Mouse (Mus musculus): ENCODE data around the gene Cd3g. TPM values are rescaled to one million over a fixed set of nuclear protein-coding genes. Genes with fewer than 3 reads are reported as not detected.

The Cd3g gene
- total and polyA plus RNA-seq, 2 experiments from 2014 or later = not detected

- WGBS = 60% methylated on average over 6 of the region's 6 CpGs
- Histone ChIP-seq H3K4me3 (ENCODE audit: low read depth, low read length) (no peak overlapping the region), H3K27me3 (ENCODE audit: insufficient read depth, low read length) (no peaks in the 10 kb centered on the region), H3K36me3 (ENCODE audit: insufficient read depth) (no peaks in the 10 kb centered on the region), H3K4me1 (ENCODE audit: insufficient read depth) (no peaks in the 10 kb centered on the region), H3K9ac (no peak overlapping the region), H3K4me2 (ENCODE audit: low read depth) (no peak overlapping the region), H3K27ac (ENCODE audit: low read depth, low read length) (no peak overlapping the region), H3K9me3 (ENCODE audit: low read length) (no peaks in the 10 kb centered on the region)
- no peak for DNase-seq
- no peak for TF ChIP-seq CTCF (IDR thresholded peaks at IDR 0.05; ENCODE audit: low read depth)
- no peak for ATAC-seq
Observed at GRCm38 (mm10) chr9:45011291-45011690, 31.1 kb upstream of the Cd3g start.

GRCm38 (mm10) chr9:45010461-45010860, 30.2 kb upstream of the Cd3g start:
- ATAC-seq = no peak
- TF ChIP-seq CTCF (IDR thresholded peaks at IDR 0.05; ENCODE audit: low read depth) = no peak
- H3K9ac ChIP-seq = no peak overlapping the region
- no peak overlapping the region for H3K27ac ChIP-seq (ENCODE audit: low read depth, low read length)
- no peaks in the 10 kb centered on the region for H3K4me1 ChIP-seq (ENCODE audit: insufficient read depth)
- H3K4me2 ChIP-seq (ENCODE audit: low read depth) = no peak overlapping the region
- H3K27me3 ChIP-seq (ENCODE audit: insufficient read depth, low read length) = no peaks in the 10 kb centered on the region
- H3K36me3 ChIP-seq (ENCODE audit: insufficient read depth) = no peaks in the 10 kb centered on the region
- no peak overlapping the region for H3K4me3 ChIP-seq (ENCODE audit: low read depth, low read length)
- H3K9me3 ChIP-seq (ENCODE audit: low read length) = no peaks in the 10 kb centered on the region
- DNase-seq = no peak
- WGBS = 83% methylated on average over 4 of the region's 4 CpGs

DNA sequence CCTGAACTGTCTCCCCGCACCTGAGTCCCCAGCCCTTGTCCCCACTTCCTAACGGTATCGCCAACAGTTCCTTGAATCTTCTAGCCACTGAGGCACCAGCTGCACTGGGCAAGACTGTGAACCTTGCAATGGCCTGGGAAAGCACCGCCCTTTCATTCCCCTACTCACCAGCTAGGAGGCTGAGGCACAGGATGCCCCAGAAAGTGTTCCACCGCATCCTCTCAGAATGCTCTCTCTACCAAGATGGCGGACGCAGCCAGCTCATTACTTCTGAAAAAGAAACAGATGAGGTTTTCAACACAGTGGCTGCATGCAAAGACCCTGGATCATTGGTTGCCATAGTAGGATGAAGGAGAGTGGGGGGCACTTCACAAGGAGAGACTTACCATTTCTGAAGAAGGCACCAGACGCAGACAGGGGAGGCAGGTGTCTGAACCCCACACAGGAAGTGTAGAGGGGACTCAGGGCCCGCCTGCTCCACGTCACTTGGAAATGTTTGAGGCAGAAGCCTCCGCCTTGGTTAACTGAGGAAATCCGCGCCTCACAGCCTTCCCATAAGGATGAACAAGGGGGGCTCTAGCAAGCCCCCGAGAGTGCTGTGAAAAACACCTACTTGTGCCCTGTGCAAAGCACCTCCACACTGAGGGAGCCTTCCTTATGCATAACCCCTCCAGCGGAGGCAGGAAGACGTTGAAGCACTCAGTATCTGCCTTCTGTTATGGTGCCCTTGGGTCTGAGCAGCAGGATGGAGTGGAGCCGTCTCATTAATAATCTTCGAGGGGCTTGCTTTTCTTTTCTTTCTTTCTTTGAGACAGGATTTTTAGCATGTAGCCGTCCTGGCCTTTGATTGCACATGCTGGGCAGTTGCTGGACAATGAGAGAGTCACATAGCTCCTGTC, 29.2 kb upstream of the Cd3g start, which contains the start of gene Cd3e:
Cd3e (minus strand) TSS at position 448 of the 899 bp plus-strand sequence.
- DNase-seq = no peak
- 77% methylated on average over 19 of the region's 19 CpGs for WGBS
- TF ChIP-seq CTCF (IDR thresholded peaks at IDR 0.05; ENCODE audit: low read depth) = no peak
- ATAC-seq = no peak
- Histone ChIP-seq H3K27ac (ENCODE audit: low read depth, low read length) (no peak within 1 kb of the TSS), H3K4me1 (ENCODE audit: insufficient read depth) (no peaks in the 10 kb centered on the region), H3K4me3 (ENCODE audit: low read depth, low read length) (no peak within 1 kb of the TSS), H3K4me2 (ENCODE audit: low read depth) (no peak within 1 kb of the TSS), H3K36me3 (ENCODE audit: insufficient read depth) (no peaks in the 10 kb centered on the region), H3K27me3 (ENCODE audit: insufficient read depth, low read length) (no peaks in the 10 kb centered on the region), H3K9me3 (ENCODE audit: low read length) (no peaks in the 10 kb centered on the region), H3K9ac (no peak within 1 kb of the TSS)

- Histone ChIP-seq H3K27me3 (ENCODE audit: insufficient read depth, low read length) (no peaks in the 10 kb centered on the region), H3K4me3 (ENCODE audit: low read depth, low read length) (no peak overlapping the region), H3K9ac (no peak overlapping the region), H3K4me2 (ENCODE audit: low read depth) (no peak overlapping the region), H3K9me3 (ENCODE audit: low read length) (no peaks in the 10 kb centered on the region), H3K27ac (ENCODE audit: low read depth, low read length) (no peak overlapping the region), H3K36me3 (ENCODE audit: insufficient read depth) (no peaks in the 10 kb centered on the region), H3K4me1 (ENCODE audit: insufficient read depth) (no peaks in the 10 kb centered on the region)
- no peak for TF ChIP-seq CTCF (IDR thresholded peaks at IDR 0.05; ENCODE audit: low read depth)
- WGBS = 64% methylated on average over 4 of the region's 4 CpGs
- DNase-seq (no peak), ATAC-seq (no peak)
Observed at GRCm38 (mm10) chr9:45008342-45008741, 28.1 kb upstream of the Cd3g start.

GRCm38 (mm10) chr9:45007404-45007803, 27.2 kb upstream of the Cd3g start:
- Histone ChIP-seq H3K9me3 (ENCODE audit: low read length) (no peaks in the 10 kb centered on the region), H3K27ac (ENCODE audit: low read depth, low read length) (no peak overlapping the region), H3K36me3 (ENCODE audit: insufficient read depth) (no peaks in the 10 kb centered on the region), H3K4me1 (ENCODE audit: insufficient read depth) (no peaks in the 10 kb centered on the region), H3K4me2 (ENCODE audit: low read depth) (no peak overlapping the region), H3K27me3 (ENCODE audit: insufficient read depth, low read length) (no peaks in the 10 kb centered on the region), H3K9ac (no peak overlapping the region), H3K4me3 (ENCODE audit: low read depth, low read length) (no peak overlapping the region)
- TF ChIP-seq CTCF (IDR thresholded peaks at IDR 0.05; ENCODE audit: low read depth) = no peak
- ATAC-seq (no peak), DNase-seq (no peak)
- 78% methylated on average over 12 of the region's 12 CpGs for WGBS

GRCm38 (mm10) chr9:45000249-45000648, 20.0 kb upstream of the Cd3g start:
- DNase-seq (no peak), ATAC-seq (no peak)
- H3K4me1 ChIP-seq (ENCODE audit: insufficient read depth) = no peaks in the 10 kb centered on the region
- H3K4me3 ChIP-seq (ENCODE audit: low read depth, low read length) = no peak overlapping the region
- H3K9ac ChIP-seq = no peak overlapping the region
- no peak for TF ChIP-seq CTCF (IDR thresholded peaks at IDR 0.05; ENCODE audit: low read depth)
- H3K9me3 ChIP-seq (ENCODE audit: low read length) = no peaks in the 10 kb centered on the region
- WGBS = 76% methylated on average over 3 of the region's 3 CpGs
- no peak overlapping the region for H3K27ac ChIP-seq (ENCODE audit: low read depth, low read length)
- no peaks in the 10 kb centered on the region for H3K27me3 ChIP-seq (ENCODE audit: insufficient read depth, low read length)
- H3K4me2 ChIP-seq (ENCODE audit: low read depth) = no peak overlapping the region
- H3K36me3 ChIP-seq (ENCODE audit: insufficient read depth) = no peaks in the 10 kb centered on the region

GRCm38 (mm10) chr9:44999776-45000175, 19.5 kb upstream of the Cd3g start:
- Histone ChIP-seq H3K27me3 (ENCODE audit: insufficient read depth, low read length) (no peaks in the 10 kb centered on the region), H3K9me3 (ENCODE audit: low read length) (no peaks in the 10 kb centered on the region), H3K4me1 (ENCODE audit: insufficient read depth) (no peaks in the 10 kb centered on the region), H3K9ac (no peak overlapping the region), H3K4me2 (ENCODE audit: low read depth) (no peak overlapping the region), H3K27ac (ENCODE audit: low read depth, low read length) (no peak overlapping the region), H3K36me3 (ENCODE audit: insufficient read depth) (no peaks in the 10 kb centered on the region), H3K4me3 (ENCODE audit: low read depth, low read length) (no peak overlapping the region)
- 82% methylated on average over 5 of the region's 5 CpGs for WGBS
- no peak for TF ChIP-seq CTCF (IDR thresholded peaks at IDR 0.05; ENCODE audit: low read depth)
- ATAC-seq (no peak), DNase-seq (no peak)
